Mouse (Mus musculus) kidney, adult 10 weeks (tissue): ENCODE measurements around the gene Gas2l2. TPM values are rescaled to one million over a fixed set of nuclear protein-coding genes. Genes with fewer than 3 reads are reported as not detected.

Experiments
- polyA plus RNA-seq: library from polyadenylated mRNA; stranded (reverse); fragments of 350-450 nt; fragmentation: Illumina TruSeq; extraction: RNeasy Lipid Tissue Mini Kit (QIAGEN cat#74804); gene quantifications from one replicate; pipeline ENCODE4 v1.2.3, GENCODE M21; 2014; ENCODE audit warnings: low read depth, low replicate concordance

Gene Gas2l2
- polyA plus RNA-seq: not detected

GRCm38 (mm10) chr11:83429355-83429754, at the start of gene Gas2l2:
TSS of gene Gas2l2 (minus strand) at chr11:83429455.

GRCm38 (mm10) chr11:83472324-83473234, 43.3 kb upstream of the Gas2l2 start, which contains the start of gene Taf15:
TSS of gene Taf15 (plus strand) at chr11:83473086.

GRCm38 (mm10) chr11:83462711-83463244, 33.5 kb upstream of the Gas2l2 start, which contains the start of gene Mmp28:
TSS of gene Mmp28 (minus strand) at chr11:83463071.

GRCm38 (mm10) chr11:83437377-83437776, 8.1 kb upstream of the Gas2l2 start, which contains the start of gene 1700020L24Rik:
TSS of gene 1700020L24Rik (plus strand) at chr11:83437677.

GRCm38 (mm10) chr11:83409087-83409754, 20.0 kb downstream of the Gas2l2 start, which contains the start of gene Rasl10b:
TSS of gene Rasl10b (plus strand) at chr11:83409137.

Other genes starting within 250 kb of the Gas2l2 start
- 7.4 TPM for gene Slfn3, start 238.1 kb downstream of the Gas2l2 start, polyA plus RNA-seq
- gene Slfn14, start 142.7 kb downstream of the Gas2l2 start, polyA plus RNA-seq: not detected
- gene Ap2b1, start 130.4 kb downstream of the Gas2l2 start, polyA plus RNA-seq: 39.0 TPM
- gene Pex12, start 126.9 kb downstream of the Gas2l2 start, polyA plus RNA-seq: 32.7 TPM
- not detected for gene Rasl10b, start 20.3 kb downstream of the Gas2l2 start, polyA plus RNA-seq
- not detected for gene 1700020L24Rik, start 8.2 kb upstream of the Gas2l2 start, polyA plus RNA-seq
- 0.44 TPM for gene Mmp28, start 33.6 kb upstream of the Gas2l2 start, polyA plus RNA-seq
- gene Taf15, start 43.6 kb upstream of the Gas2l2 start, polyA plus RNA-seq: 161 TPM
- gene Heatr9, start 92.7 kb upstream of the Gas2l2 start, polyA plus RNA-seq: not detected
- 1.5 TPM for gene Ccl5, start 101.1 kb upstream of the Gas2l2 start, polyA plus RNA-seq
- gene Ccl9, start 149.2 kb upstream of the Gas2l2 start, polyA plus RNA-seq: 2.3 TPM
- gene Ccl6, start 163.6 kb upstream of the Gas2l2 start, polyA plus RNA-seq: 9.1 TPM
- gene Rpl9-ps1, start 216.2 kb upstream of the Gas2l2 start, polyA plus RNA-seq: not detected
- gene Ccl3, start 219.9 kb upstream of the Gas2l2 start, polyA plus RNA-seq: not detected
- not detected for gene Ccl4, start 233.1 kb upstream of the Gas2l2 start, polyA plus RNA-seq